Mouse (Mus musculus): Measurements from ENCODE around the gene Nlrp1a. TPM values are rescaled to one million over a fixed set of nuclear protein-coding genes. Genes with fewer than 3 reads are reported as not detected.

Nlrp1a gene
- polyA plus RNA-seq, 1 experiment: 5.5 TPM

GRCm38 (mm10) chr11:71076342-71076741 lies 68.2 kb downstream of the Nlrp1a start:
- no peaks in the 10 kb centered on the region for H3K4me1 ChIP-seq (ENCODE audit: control insufficient read depth, insufficient read depth, low read length)
- no peak overlapping the region for H3K27ac ChIP-seq (ENCODE audit: insufficient read depth, low read depth, low read length)
- no peak overlapping the region for H3K4me3 ChIP-seq (ENCODE audit: insufficient read depth, low read length)
- no peak for TF ChIP-seq POLR2A (IDR thresholded peaks at IDR 0.05; ENCODE audit: borderline replicate concordance, low read depth, low read length)
- TF ChIP-seq CTCF (IDR thresholded peaks at IDR 0.05; ENCODE audit: low read depth, low read length): no peak

- Histone ChIP-seq H3K27ac (ENCODE audit: insufficient read depth, low read depth, low read length) (no peak overlapping the region), H3K4me3 (ENCODE audit: insufficient read depth, low read length) (no peak overlapping the region), H3K4me1 (ENCODE audit: control insufficient read depth, insufficient read depth, low read length) (no peaks in the 10 kb centered on the region)
- TF ChIP-seq CTCF (IDR thresholded peaks at IDR 0.05; ENCODE audit: low read depth, low read length) (no peak), POLR2A (IDR thresholded peaks at IDR 0.05; ENCODE audit: borderline replicate concordance, low read depth, low read length) (no peak)
These were observed 92.0 kb downstream of the Nlrp1a start for GRCm38 (mm10) chr11:71052554-71052953.

Other genes with a start within 250 kb of the Nlrp1a start
- gene Nup88, start 174.7 kb downstream of the Nlrp1a start, polyA plus RNA-seq (2012; ENCODE audit: insufficient read depth, insufficient read length, missing spikeins): 54.1 and 56.2 TPM in 2 replicates
- gene Rpain, start 174.5 kb downstream of the Nlrp1a start, polyA plus RNA-seq (2012; ENCODE audit: insufficient read depth, insufficient read length, missing spikeins): 60.5 and 65.8 TPM in 2 replicates
- gene C1qbp, start 161.7 kb downstream of the Nlrp1a start, polyA plus RNA-seq (2012; ENCODE audit: insufficient read depth, insufficient read length, missing spikeins): 49.8 and 63.2 TPM in 2 replicates
- 12.6 and 13.2 TPM in 2 replicates for gene Dhx33, start 140.3 kb downstream of the Nlrp1a start, polyA plus RNA-seq (2012; ENCODE audit: insufficient read depth, insufficient read length, missing spikeins)
- 29.7 and 29.8 TPM in 2 replicates for gene Mis12, start 125.1 kb downstream of the Nlrp1a start, polyA plus RNA-seq (2012; ENCODE audit: insufficient read depth, insufficient read length, missing spikeins)
- gene Derl2, start 124.9 kb downstream of the Nlrp1a start, polyA plus RNA-seq (2012; ENCODE audit: insufficient read depth, insufficient read length, missing spikeins): 81.9 and 90.4 TPM in 2 replicates
- not detected in 2 replicates for gene 6330403K07Rik, start 111.2 kb downstream of the Nlrp1a start, polyA plus RNA-seq (2012; ENCODE audit: insufficient read depth, insufficient read length, missing spikeins)
- 53.0 and 61.5 TPM in 2 replicates for gene Nlrp1b, start 86.0 kb upstream of the Nlrp1a start, polyA plus RNA-seq (2012; ENCODE audit: insufficient read depth, insufficient read length, missing spikeins)

Data from bone marrow macrophage, adult 2 months (primary cell).